8 mouse cellular contexts compared by ENCODE assay signal in the genomic region with DNA sequence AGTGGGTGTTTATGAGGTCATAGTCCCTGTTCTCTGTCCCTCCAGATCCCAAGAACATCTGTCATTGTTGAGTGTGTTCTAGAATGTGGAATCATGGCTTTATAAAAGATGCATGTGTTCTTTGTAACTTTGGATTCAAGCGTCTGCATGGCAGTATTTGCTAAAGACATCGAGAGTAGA. TPM values are rescaled to one million over a fixed set of nuclear protein-coding genes. Genes with fewer than 3 reads are reported as not detected.
A peak's percentile ranks its signal among the peaks of the same experiment; 100 is the strongest.
DNase-seq lines count a peak whose midpoint lies in the region; TF ChIP-seq lines count a peak whose summit lies in the region.

TSS of gene Asb15 (plus strand) at position 81 of the 180 bp plus-strand sequence.

- no peak for TF ChIP-seq CTCF in bone marrow, adult 2 months (IDR thresholded peaks at IDR 0.05; ENCODE audit: control insufficient read depth, insufficient read depth, low read length)

- H3K4me3 ChIP-seq in bone marrow, adult 2 months (replicated peaks; ENCODE audit: control insufficient read depth, low read depth, low read length): peak within 1 kb of the TSS; percentile 97
- peak within 1 kb of the TSS; percentile 94 for H3K4me3 ChIP-seq in macrophage (ENCODE audit: inconsistent target)

- no peak for DNase-seq in gastrocnemius, adult 8-10 months (ENCODE audit: low spot score in 2 of 2)
- no peak for DNase-seq in gastrocnemius, postnatal 10 days
- DNase-seq in heart, postnatal 10 days: no peak
- DNase-seq in ovary, postnatal 14 days (ENCODE audit: low spot score): no peak
- no peak for DNase-seq in thymus, postnatal 14 days
- no peak for DNase-seq in adrenal gland, postnatal 36 days

- H3K27ac ChIP-seq in bone marrow, adult 2 months (ENCODE audit: control insufficient read depth, insufficient read depth, low read depth, low read length, poor library complexity): peak within 1 kb of the TSS; percentile 13; the same call in 1 of the 2 replicates
- peak within 1 kb of the TSS; percentile 17; the same call in 1 of the 2 replicates for H3K27ac ChIP-seq in macrophage

- H3K36me3 ChIP-seq in macrophage (ENCODE audit: inconsistent target): no peaks in the 10 kb centered on the region

- intact Hi-C loops in heart, postnatal 10 days (cut with DNase I): loop anchor here (2.0 kb wide), 1 partner anchor 193 kb away; no protein-coding TSS in a partner anchor

- TF ChIP-seq POLR2A in bone marrow, adult 2 months (IDR thresholded peaks at IDR 0.05; ENCODE audit: borderline replicate concordance, control insufficient read depth, low read depth, low read length): no peak

- H3K79me2 ChIP-seq in macrophage (ENCODE audit: inconsistent target): peaks cover 16% of the 10 kb centered on the region; the same call in 1 of the 2 replicates

- peaks cover 1% of the 10 kb centered on the region; the same call in 1 of the 2 replicates for H3K4me1 ChIP-seq in bone marrow, adult 2 months (ENCODE audit: control insufficient read depth, insufficient read depth, low read length)

- 53% methylated on average over 2 of the region's 2 CpGs for WGBS in bone marrow, adult 2 months
- WGBS in macrophage (ENCODE audit: missing documents): 55% methylated on average over 2 of the region's 2 CpGs

RNA-seq across cellular contexts. Expression of gene Asb15, which starts in this region (rescaled TPM):
- total RNA-seq in gastrocnemius, adult 8-10 months (2022): 10 to 100 TPM; 61.5 to 83.0 (median 66.8) TPM
- total RNA-seq in gastrocnemius, postnatal 10 days (2021): 1 to 10 TPM; 2.8 to 3.3 TPM
- polyA plus RNA-seq in bone marrow, adult 2 months (2011; ENCODE audit: insufficient read depth, insufficient read length, low replicate concordance, missing spikeins): 0.70 TPM in 1 of 2 replicates, not detected in the other
- total RNA-seq in heart, postnatal 10 days (2021): 10 to 100 TPM; 20.1 to 22.7 TPM
- total RNA-seq in macrophage (2018; cell fraction: chromatin; rRNA removed): not detected
- not detected for total RNA-seq in macrophage (2018; cell fraction: cytosol; rRNA removed)
- not detected for total RNA-seq in macrophage (2018; cell fraction: nucleus; rRNA removed)
- polyA plus RNA-seq in macrophage (2018): not detected in 3 replicates
- not detected for total RNA-seq in adrenal gland, postnatal 36 days (2021)

Comparison
In these comparisons a context has a peak if more than half of its experiments do, and no peak if none do; other contexts are left out.
1. RNA of gene Asb15 (total RNA-seq): 61.5 to 83.0 TPM in gastrocnemius, adult 8-10 months and 20.1 to 22.7 TPM in heart, postnatal 10 days; 2.8 to 3.3 TPM in gastrocnemius, postnatal 10 days and not detected in adrenal gland, postnatal 36 days; every median in the first group is over 4 times any median in the second.